7 mouse cellular contexts compared by ENCODE assay signal in the genomic region with DNA sequence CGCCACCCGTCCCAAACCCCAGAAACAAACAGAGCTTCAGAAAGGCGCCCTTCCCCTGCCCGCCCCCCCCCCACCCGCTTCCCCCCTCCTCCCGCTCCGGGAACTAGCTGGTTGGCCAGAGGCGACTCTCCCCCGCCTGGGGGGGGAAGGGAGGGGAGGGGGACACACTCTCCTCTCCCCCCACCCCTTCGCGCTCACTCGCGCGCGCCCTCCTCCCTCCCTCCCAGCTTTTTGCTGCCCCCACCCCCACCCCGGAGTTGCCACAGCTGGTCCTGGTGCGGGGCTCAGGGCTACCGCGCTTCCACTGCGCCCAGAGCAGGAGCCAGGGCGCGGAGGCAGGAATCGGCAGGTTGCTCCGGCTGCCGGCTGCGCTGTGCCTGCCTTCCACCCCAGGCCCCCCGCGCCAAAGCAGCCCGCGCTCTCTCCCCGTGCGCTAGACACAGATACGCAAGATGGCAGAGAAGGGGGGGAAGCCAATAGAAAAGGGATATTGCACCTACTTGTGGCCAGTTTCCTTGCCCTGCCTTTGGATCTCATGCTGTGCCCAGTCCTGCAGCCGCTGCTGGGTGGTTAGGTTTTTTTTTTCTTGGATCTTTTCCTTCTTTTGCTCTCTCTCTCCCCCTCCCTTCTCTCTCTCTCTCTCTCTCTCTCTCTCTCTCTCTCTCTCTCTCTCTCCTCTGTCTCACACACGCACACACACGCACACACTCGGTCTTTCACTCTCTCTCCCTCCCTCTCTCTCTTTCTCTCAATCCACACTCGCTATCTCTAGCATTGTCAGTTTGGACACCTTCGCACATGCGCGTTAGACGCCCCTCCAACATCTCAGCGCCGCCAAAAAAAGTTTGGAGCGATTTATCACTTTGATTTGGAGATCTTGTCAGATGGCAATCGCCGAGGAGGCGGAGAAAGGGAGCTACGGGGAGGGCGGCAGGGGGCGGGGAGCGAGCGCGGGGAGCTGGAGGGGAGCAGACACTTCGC. TPM values are rescaled to one million over a fixed set of nuclear protein-coding genes. Genes with fewer than 3 reads are reported as not detected.
DNase-seq lines count a peak whose midpoint lies in the region; ATAC-seq and TF ChIP-seq lines count a peak whose summit lies in the region.

No protein-coding gene starts in this region.

- no peaks in the 10 kb centered on the region for H3K9me3 ChIP-seq in heart, embryonic 13.5 days
- no peaks in the 10 kb centered on the region for H3K9me3 ChIP-seq in kidney, embryonic 14.5 days (ENCODE audit: control insufficient read depth, low read length)
- H3K9me3 ChIP-seq in lung, postnatal 0 days (ENCODE audit: low read length) = no peaks in the 10 kb centered on the region
- H3K9me3 ChIP-seq in stomach, embryonic 16.5 days (replicated peaks; ENCODE audit: control insufficient read depth, low read length) = no peaks in the 10 kb centered on the region

- peak overlapping the region; percentile 96 for H3K27ac ChIP-seq in heart, embryonic 13.5 days (replicated peaks)
- peak overlapping the region; percentile 94 for H3K27ac ChIP-seq in kidney, embryonic 14.5 days (ENCODE audit: low read depth, low read length)
- peak overlapping the region; percentile 95 for H3K27ac ChIP-seq in lung, postnatal 0 days (ENCODE audit: low read length)
- H3K27ac ChIP-seq in stomach, embryonic 16.5 days (ENCODE audit: low read length) = peak overlapping the region; percentile 97

- H3K4me3 ChIP-seq in heart, embryonic 13.5 days = peak overlapping the region; percentile 76
- peak overlapping the region; percentile 67 for H3K4me3 ChIP-seq in kidney, embryonic 14.5 days (ENCODE audit: low read length)
- H3K4me3 ChIP-seq in lung, postnatal 0 days (ENCODE audit: low read depth, low read length) = peak overlapping the region; percentile 73
- peak overlapping the region; percentile 69 for H3K4me3 ChIP-seq in stomach, embryonic 16.5 days (replicated peaks; ENCODE audit: low read length)

- H3K4me1 ChIP-seq in heart, embryonic 13.5 days = peaks cover 46% of the 10 kb centered on the region
- H3K4me1 ChIP-seq in kidney, embryonic 14.5 days (ENCODE audit: control insufficient read depth, insufficient read depth, low read length) = peaks cover 39% of the 10 kb centered on the region
- H3K4me1 ChIP-seq in lung, postnatal 0 days (ENCODE audit: insufficient read depth, low read depth, low read length) = no peaks in the 10 kb centered on the region
- peaks cover 16% of the 10 kb centered on the region for H3K4me1 ChIP-seq in stomach, embryonic 16.5 days (ENCODE audit: control insufficient read depth, insufficient read depth, low read length)

- peaks cover 73% of the 10 kb centered on the region for H3K27me3 ChIP-seq in heart, embryonic 13.5 days (replicated peaks)
- H3K27me3 ChIP-seq in kidney, embryonic 14.5 days (ENCODE audit: control insufficient read depth, insufficient read depth, low read length) = peaks cover 21% of the 10 kb centered on the region
- H3K27me3 ChIP-seq in lung, postnatal 0 days (replicated peaks; ENCODE audit: insufficient read depth, low read length) = 0 out of 2 replicates have a peak, but pooled peaks cover 11% of the 10 kb centered on the region
- no peaks in the 10 kb centered on the region for H3K27me3 ChIP-seq in stomach, embryonic 16.5 days (ENCODE audit: control insufficient read depth, insufficient read depth, low read length)

- H3K36me3 ChIP-seq in heart, embryonic 13.5 days = no peaks in the 10 kb centered on the region
- H3K36me3 ChIP-seq in kidney, embryonic 14.5 days (ENCODE audit: control insufficient read depth, insufficient read depth, low read length) = no peaks in the 10 kb centered on the region
- H3K36me3 ChIP-seq in lung, postnatal 0 days (ENCODE audit: insufficient read depth, low read length) = no peaks in the 10 kb centered on the region
- no peaks in the 10 kb centered on the region for H3K36me3 ChIP-seq in stomach, embryonic 16.5 days (ENCODE audit: control insufficient read depth, insufficient read depth, low read length)

- WGBS in heart, embryonic 13.5 days = 1% methylated on average over 42 of the region's 55 CpGs
- WGBS in kidney, embryonic 14.5 days = under 1% methylated on average over 38 of the region's 55 CpGs
- 1% methylated on average over 38 of the region's 55 CpGs for WGBS in lung, postnatal 0 days
- under 1% methylated on average over 47 of the region's 55 CpGs for WGBS in stomach, embryonic 16.5 days

- peak overlapping the region; percentile 91 for H3K4me2 ChIP-seq in heart, embryonic 13.5 days
- peak overlapping the region; percentile 90 for H3K4me2 ChIP-seq in kidney, embryonic 14.5 days (replicated peaks; ENCODE audit: low read depth, low read length)
- peak overlapping the region; percentile 93 for H3K4me2 ChIP-seq in lung, postnatal 0 days (replicated peaks; ENCODE audit: low read depth, low read length)
- peak overlapping the region; percentile 95 for H3K4me2 ChIP-seq in stomach, embryonic 16.5 days (ENCODE audit: low read depth, low read length)

- peak; percentile 76 for DNase-seq in R1 (ENCODE audit: low read depth, low spot score)
- DNase-seq in embryo, embryonic 11.5 days (ENCODE audit: low read depth, low spot score) = peak; percentile 66
- DNase-seq in lung, postnatal 0 days (ENCODE audit: low spot score) = peak; percentile 65
- DNase-seq in right cerebral cortex, postnatal 10 days (ENCODE audit: low spot score in 2 of 2) = no peak

- H3K9ac ChIP-seq in heart, embryonic 13.5 days = peak overlapping the region; percentile 90
- H3K9ac ChIP-seq in kidney, embryonic 14.5 days (ENCODE audit: low read depth, low read length) = peak overlapping the region; percentile 84
- peak overlapping the region; percentile 68 for H3K9ac ChIP-seq in lung, postnatal 0 days (replicated peaks; ENCODE audit: low read depth)
- H3K9ac ChIP-seq in stomach, embryonic 16.5 days (ENCODE audit: low read length) = peak overlapping the region; percentile 88

- no peak for ATAC-seq in heart, embryonic 13.5 days (ENCODE audit: extremely low read depth, insufficient number of reproducible peaks, low FRiP score, low TSS enrichment)
- ATAC-seq in kidney, embryonic 14.5 days (ENCODE audit: low FRiP score, low TSS enrichment) = peak; percentile 53
- peak; percentile 3 for ATAC-seq in lung, postnatal 0 days
- peak; percentile 38 for ATAC-seq in stomach, embryonic 16.5 days (ENCODE audit: insufficient read depth, low FRiP score)

- TF ChIP-seq EP300 in lung, postnatal 0 days (IDR thresholded peaks at IDR 0.05) = no peak

- TF ChIP-seq CTCF in lung, postnatal 0 days (IDR thresholded peaks at IDR 0.05) = peak; percentile 47

RNA-seq across cellular contexts. Expression of a gene that starts 38.6 kb away (rescaled TPM):
- 21.0 and 22.4 TPM in 2 replicates for polyA plus RNA-seq in heart, embryonic 13.5 days (2015; fragmentation: Nextera tagmentation; extraction: Ambion mirVana)
- 50.8 and 89.3 TPM in 2 replicates for polyA plus RNA-seq in kidney, embryonic 14.5 days (2014; fragmentation: Nextera tagmentation; extraction: Ambion mirVana)
- polyA plus RNA-seq in lung, postnatal 0 days (2015; fragmentation: Nextera tagmentation; extraction: Ambion mirVana) = 22.4 and 29.5 TPM in 2 replicates
- 57.4 and 64.1 TPM in 2 replicates for polyA plus RNA-seq in stomach, embryonic 16.5 days (2015; fragmentation: Nextera tagmentation; extraction: Ambion mirVana)

Comparison
In these comparisons a context has a peak if more than half of its experiments do, and no peak if none do; other contexts are left out.
1. DNase-seq: peak in R1 (single experiment), embryo, embryonic 11.5 days (single experiment) and lung, postnatal 0 days (single experiment); none in right cerebral cortex, postnatal 10 days (0 of 2).
2. Peak in every context shown above with its lines, with median percentiles within 50 percentile points of each other: H3K27ac ChIP-seq, H3K4me2 ChIP-seq, H3K4me3 ChIP-seq and H3K9ac ChIP-seq.